Mouse (Mus musculus) embryonic facial prominence, embryonic 11.5 days (tissue): ENCODE data around the gene Scnn1b. TPM values are rescaled to one million over a fixed set of nuclear protein-coding genes. Genes with fewer than 3 reads are reported as not detected.

Experiments used
- ATAC-seq: fragments of 200-750 bp; cut with Nextera tagmentation; replicated peaks from 2 replicates; pipeline ENCODE4 v1.8.0; 2017; ENCODE audit warnings: low read depth; ENCODE audit not compliant: insufficient number of reproducible peaks, low FRiP score, low TSS enrichment
- DNase-seq: peaks from one replicate; pipeline ENCODE4 v3.0.0-alpha.2; 2015; ENCODE audit warnings: low spot score
- H3K27ac ChIP-seq: fragments of 300-500 bp; sonication (generic); replicated peaks from 2 replicates; pipeline ENCODE4 v1.5.1; 2014; ENCODE audit warnings: mild to moderate bottlenecking, low read depth, low read length, control low read depth
- H3K27me3 ChIP-seq: fragments of 300-500 bp; sonication (generic); 2 replicates; pipeline ENCODE4 v1.6.1; 2014; ENCODE audit warnings: mild to moderate bottlenecking, low read length, moderate library complexity, mixed read lengths; ENCODE audit not compliant: control insufficient read depth, insufficient read depth
- H3K36me3 ChIP-seq: fragments of 300-500 bp; sonication (generic); replicated peaks from 2 replicates; pipeline ENCODE4 v1.6.1; 2014; ENCODE audit warnings: low read depth, mild to moderate bottlenecking, low read length, moderate library complexity, mixed read lengths; ENCODE audit not compliant: control insufficient read depth, insufficient read depth
- H3K4me1 ChIP-seq: fragments of 300-500 bp; sonication (generic); 2 replicates; pipeline ENCODE4 v1.6.1; 2014; ENCODE audit warnings: low read length, mixed read lengths; ENCODE audit not compliant: control insufficient read depth, insufficient read depth
- H3K4me2 ChIP-seq: fragments of 300-500 bp; sonication (generic); 2 replicates; pipeline ENCODE4 v1.6.1; 2014; ENCODE audit warnings: low read depth, mild to moderate bottlenecking, control low read depth, low read length, moderate library complexity
- H3K4me3 ChIP-seq: fragments of 300-500 bp; sonication (generic); 2 replicates; pipeline ENCODE4 v1.5.1; 2014; ENCODE audit warnings: low read depth, low read length, control low read depth
- H3K9ac ChIP-seq: fragments of 300-500 bp; sonication (generic); replicated peaks from 2 replicates; pipeline ENCODE4 v1.6.1; 2014; ENCODE audit warnings: mild to moderate bottlenecking, control low read depth, low read length
- H3K9me3 ChIP-seq: fragments of 300-500 bp; sonication (generic); replicated peaks from 2 replicates; pipeline ENCODE4 v1.6.1; 2016; ENCODE audit warnings: mild to moderate bottlenecking, low read length, inconsistent platforms, mixed read lengths; ENCODE audit not compliant: control insufficient read depth
- WGBS: fragments of 180-500 bp; shearing (Covaris S2); extraction: QIAGEN DNeasy Blood & Tissue Kit; methylation state at CpG from one replicate; pipeline ENCODE4 v1.1.7; 2014; 5-methylcytosine and 5-hydroxymethylcytosine counted together
- polyA plus RNA-seq: library from polyadenylated mRNA; unstranded; fragments of >200 nt; fragmentation: Nextera tagmentation; extraction: Ambion mirVana; gene quantifications from 2 replicates; pipeline ENCODE4 v1.2.1, GENCODE M21; 2014

Gene Scnn1b
- polyA plus RNA-seq, 1 experiment from 2014 or later: 0.24 TPM

- Histone ChIP-seq H3K36me3 (no peaks in the 10 kb centered on the region), H3K4me3 (no peak overlapping the region), H3K9me3 (no peaks in the 10 kb centered on the region), H3K9ac (no peak overlapping the region), H3K4me1 (no peaks in the 10 kb centered on the region), H3K27me3 (no peaks in the 10 kb centered on the region), H3K27ac (no peak overlapping the region), H3K4me2 (no peak overlapping the region)
- DNase-seq: no peak
- 60% methylated on average over 6 of the region's 6 CpGs for WGBS
- no peak; the same call in 1 of the 2 replicates for ATAC-seq
Observed at GRCm38 (mm10) chr7:121896689-121897088, 31.9 kb downstream of the Scnn1b start.

GRCm38 (mm10) chr7:121899311-121899710 lies 34.5 kb downstream of the Scnn1b start:
- Histone ChIP-seq H3K27ac (no peak overlapping the region), H3K9me3 (no peaks in the 10 kb centered on the region), H3K4me2 (no peak overlapping the region; the same call in 1 of the 2 replicates), H3K4me3 (no peak overlapping the region), H3K9ac (no peak overlapping the region), H3K4me1 (no peaks in the 10 kb centered on the region), H3K36me3 (no peaks in the 10 kb centered on the region), H3K27me3 (no peaks in the 10 kb centered on the region)
- DNase-seq (peak; percentile 58), ATAC-seq (no peak)
- WGBS: 5% methylated on average over 14 of the region's 14 CpGs

GRCm38 (mm10) chr7:121899940-121900339 lies 35.1 kb downstream of the Scnn1b start:
- Histone ChIP-seq H3K36me3 (no peaks in the 10 kb centered on the region), H3K4me1 (no peaks in the 10 kb centered on the region), H3K9me3 (no peaks in the 10 kb centered on the region), H3K27me3 (no peaks in the 10 kb centered on the region), H3K4me3 (no peak overlapping the region), H3K4me2 (no peak overlapping the region), H3K9ac (no peak overlapping the region; the same call in 1 of the 2 replicates), H3K27ac (no peak overlapping the region)
- 8% methylated on average over 7 of the region's 7 CpGs for WGBS
- ATAC-seq (peak; percentile 31; the same call in 1 of the 2 replicates), DNase-seq (peak; percentile 59)

GRCm38 (mm10) chr7:121902757-121903411 lies 38.0 kb downstream of the Scnn1b start:
- no peak for DNase-seq
- Histone ChIP-seq H3K27ac (no peak overlapping the region), H3K27me3 (no peaks in the 10 kb centered on the region), H3K9ac (no peak overlapping the region), H3K9me3 (no peaks in the 10 kb centered on the region), H3K36me3 (no peaks in the 10 kb centered on the region), H3K4me1 (no peaks in the 10 kb centered on the region), H3K4me2 (no peak overlapping the region), H3K4me3 (no peak overlapping the region)
- ATAC-seq: no peak
- WGBS: 74% methylated on average over 8 of the region's 8 CpGs

GRCm38 (mm10) chr7:121906879-121907278 lies 42.0 kb downstream of the Scnn1b start:
- no peak overlapping the region for H3K4me3 ChIP-seq
- no peak overlapping the region for H3K9ac ChIP-seq
- H3K27ac ChIP-seq: no peak overlapping the region
- H3K27me3 ChIP-seq: no peaks in the 10 kb centered on the region
- H3K36me3 ChIP-seq: no peaks in the 10 kb centered on the region
- ATAC-seq (no peak), DNase-seq (no peak)
- no peak overlapping the region for H3K4me2 ChIP-seq
- H3K9me3 ChIP-seq: no peaks in the 10 kb centered on the region
- H3K4me1 ChIP-seq: no peaks in the 10 kb centered on the region
- WGBS: 80% methylated on average over 4 of the region's 4 CpGs

- no peaks in the 10 kb centered on the region for H3K36me3 ChIP-seq
- H3K4me3 ChIP-seq: no peak overlapping the region
- H3K27me3 ChIP-seq: no peaks in the 10 kb centered on the region
- ATAC-seq (no peak), DNase-seq (no peak)
- H3K4me2 ChIP-seq: no peak overlapping the region
- H3K9ac ChIP-seq: no peak overlapping the region
- H3K27ac ChIP-seq: no peak overlapping the region
- 69% methylated on average over 8 of the region's 8 CpGs for WGBS
- H3K9me3 ChIP-seq: no peaks in the 10 kb centered on the region
- no peaks in the 10 kb centered on the region for H3K4me1 ChIP-seq
Observed at GRCm38 (mm10) chr7:121912250-121912649, 47.4 kb downstream of the Scnn1b start.

- Histone ChIP-seq H3K4me2 (no peak overlapping the region), H3K36me3 (no peaks in the 10 kb centered on the region), H3K9me3 (no peaks in the 10 kb centered on the region), H3K27ac (no peak overlapping the region), H3K4me1 (no peaks in the 10 kb centered on the region), H3K27me3 (no peaks in the 10 kb centered on the region), H3K4me3 (no peak overlapping the region), H3K9ac (no peak overlapping the region)
- DNase-seq (no peak), ATAC-seq (no peak)
- 85% methylated on average over 6 of the region's 6 CpGs for WGBS
Observed at GRCm38 (mm10) chr7:121913944-121914343, 49.1 kb downstream of the Scnn1b start.

- Histone ChIP-seq H3K9me3 (no peaks in the 10 kb centered on the region), H3K27me3 (no peaks in the 10 kb centered on the region), H3K4me1 (no peaks in the 10 kb centered on the region), H3K4me3 (no peak overlapping the region), H3K27ac (no peak overlapping the region), H3K9ac (no peak overlapping the region), H3K4me2 (no peak overlapping the region), H3K36me3 (no peaks in the 10 kb centered on the region; the same call in 1 of the 2 replicates)
- 93% methylated on average over 7 of the region's 7 CpGs for WGBS
- no peak for DNase-seq
- no peak for ATAC-seq
Observed at GRCm38 (mm10) chr7:121924361-121924760, 59.5 kb downstream of the Scnn1b start.
